ENCODE assay signal across 8 mouse cellular contexts in genomic region chrX:155262915-155263252, GRCm38 (mm10). TPM values are rescaled to one million over a fixed set of nuclear protein-coding genes. Genes with fewer than 3 reads are reported as not detected.
DNase-seq lines count a peak whose midpoint lies in the region; ATAC-seq and TF ChIP-seq lines count a peak whose summit lies in the region.

No protein-coding gene starts in this region.

- TF ChIP-seq CTCF in liver, adult 2 months (IDR thresholded peaks at IDR 0.05; ENCODE audit: low read depth, low read length): no peak

- peak overlapping the region; percentile 46 for H3K4me2 ChIP-seq in intestine, embryonic 14.5 days (ENCODE audit: low read length)
- H3K4me2 ChIP-seq in neural tube, embryonic 14.5 days (ENCODE audit: low read depth, low read length): peak overlapping the region; percentile 42

- H3K79me2 ChIP-seq in liver, adult 2 months (ENCODE audit: control insufficient read depth, insufficient read depth, low read length): no peaks in the 10 kb centered on the region

- peak overlapping the region; percentile 88; the same call in 1 of the 2 replicates for H3K9ac ChIP-seq in liver, adult 2 months (ENCODE audit: low read depth, low read length)
- H3K9ac ChIP-seq in intestine, embryonic 14.5 days (ENCODE audit: low read length): peak overlapping the region; percentile 56
- H3K9ac ChIP-seq in neural tube, embryonic 14.5 days (replicated peaks; ENCODE audit: low read depth, low read length): peak overlapping the region; percentile 58

- DNase-seq in liver, adult 2 months (ENCODE audit: extremely low read depth, low read depth, low spot score): no peak
- no peak for DNase-seq in liver
- DNase-seq in c-Kit-positive CD71-positive TER-119-positive erythroid progenitor cells, embryonic 14.5 days (ENCODE audit: low spot score): peak; percentile 13
- DNase-seq in intestine, embryonic 14.5 days (ENCODE audit: low spot score): no peak
- no peak for DNase-seq in adrenal gland, postnatal 25 days
- DNase-seq in left cerebral cortex, postnatal 10 days (ENCODE audit: extremely low spot score in 1 of 2, low spot score in 2 of 2): no peak
- DNase-seq in frontal cortex, postnatal 25 days (ENCODE audit: low spot score in 2 of 2): no peak

- ATAC-seq in intestine, embryonic 14.5 days (replicated peaks; ENCODE audit: low FRiP score, low TSS enrichment, low read depth): no peak
- no peak for ATAC-seq in neural tube, embryonic 14.5 days (ENCODE audit: low read depth)

- no peaks in the 10 kb centered on the region for H3K36me3 ChIP-seq in liver, adult 2 months (ENCODE audit: control insufficient read depth, insufficient read depth, low read length)
- no peaks in the 10 kb centered on the region for H3K36me3 ChIP-seq in intestine, embryonic 14.5 days (ENCODE audit: control insufficient read depth, insufficient read depth, low read length)
- no peaks in the 10 kb centered on the region for H3K36me3 ChIP-seq in neural tube, embryonic 14.5 days (ENCODE audit: control insufficient read depth, insufficient read depth, low read length)

- H3K27ac ChIP-seq in liver, adult 2 months (replicated peaks; ENCODE audit: insufficient read depth, low read depth, low read length): no peak overlapping the region
- no peak overlapping the region for H3K27ac ChIP-seq in intestine, embryonic 14.5 days (ENCODE audit: low read depth)
- H3K27ac ChIP-seq in neural tube, embryonic 14.5 days (ENCODE audit: low read depth, low read length): no peak overlapping the region

- H3K4me3 ChIP-seq in liver, adult 2 months (ENCODE audit: insufficient read depth, low read depth, low read length): peak overlapping the region; percentile 99
- peak overlapping the region; percentile 50 for H3K4me3 ChIP-seq in intestine, embryonic 14.5 days (ENCODE audit: low read depth, low read length)
- peak overlapping the region; percentile 49 for H3K4me3 ChIP-seq in neural tube, embryonic 14.5 days (ENCODE audit: low read depth, low read length)

- no peaks in the 10 kb centered on the region for H3K9me3 ChIP-seq in intestine, embryonic 14.5 days (ENCODE audit: control insufficient read depth, low read length)
- no peaks in the 10 kb centered on the region for H3K9me3 ChIP-seq in neural tube, embryonic 14.5 days (ENCODE audit: control insufficient read depth, low read length)

- no peak for TF ChIP-seq POLR2A in liver, adult 2 months (IDR thresholded peaks at IDR 0.05; ENCODE audit: extremely low read depth, insufficient read depth, low read length)

- no peaks in the 10 kb centered on the region for H3K4me1 ChIP-seq in liver, adult 2 months (ENCODE audit: control insufficient read depth, insufficient read depth, low read length)
- no peaks in the 10 kb centered on the region for H3K4me1 ChIP-seq in intestine, embryonic 14.5 days (replicated peaks; ENCODE audit: control insufficient read depth, insufficient read depth, low read length)
- no peaks in the 10 kb centered on the region for H3K4me1 ChIP-seq in neural tube, embryonic 14.5 days (ENCODE audit: control insufficient read depth, insufficient read depth, low read length)

- H3K27me3 ChIP-seq in liver, adult 2 months (ENCODE audit: control insufficient read depth, insufficient read depth, low read length): no peaks in the 10 kb centered on the region
- no peaks in the 10 kb centered on the region for H3K27me3 ChIP-seq in intestine, embryonic 14.5 days (replicated peaks; ENCODE audit: control insufficient read depth, insufficient read depth, low read length)
- no peaks in the 10 kb centered on the region for H3K27me3 ChIP-seq in neural tube, embryonic 14.5 days (ENCODE audit: control insufficient read depth, insufficient read depth, low read length)

- 43% methylated on average over 1 of the region's 1 CpGs for WGBS in liver, adult 2 months
- 32% methylated on average over 1 of the region's 1 CpGs for WGBS in intestine, embryonic 14.5 days
- WGBS in neural tube, embryonic 14.5 days: 64% methylated on average over 1 of the region's 1 CpGs

- intact Hi-C loops in left cerebral cortex, postnatal 10 days (cut with DNase I): no loop called here

RNA-seq across cellular contexts. Expression of gene Acot9, which starts 0.6 kb away (rescaled TPM):
- total RNA-seq in liver, adult 2 months (2014; rRNA removed): 6.5 and 7.3 TPM in 2 replicates
- polyA plus RNA-seq in liver, adult 2 months (2012; rRNA removed): 1.3 and 1.8 TPM in 2 replicates
- polyA plus RNA-seq in intestine, embryonic 14.5 days (2014; fragmentation: Nextera tagmentation; extraction: Ambion mirVana): 30.7 and 33.7 TPM in 2 replicates
- 48.5 and 49.4 TPM in 2 replicates for polyA plus RNA-seq in neural tube, embryonic 14.5 days (2014; fragmentation: Nextera tagmentation; extraction: Ambion mirVana)
- total RNA-seq in adrenal gland, postnatal 25 days (2021): 43.7 and 47.6 TPM in 2 replicates
- total RNA-seq in left cerebral cortex, postnatal 10 days (2021): 10 to 100 TPM; 33.6 to 33.8 TPM

RNA-seq across cellular contexts. Expression of gene Sat1, which starts 46.6 kb away (rescaled TPM):
- total RNA-seq in liver, adult 2 months (2014; rRNA removed): 95.3 and 113 TPM in 2 replicates
- polyA plus RNA-seq in liver, adult 2 months (2012; rRNA removed): 14.5 and 21.9 TPM in 2 replicates
- 182 and 187 TPM in 2 replicates for polyA plus RNA-seq in intestine, embryonic 14.5 days (2014; fragmentation: Nextera tagmentation; extraction: Ambion mirVana)
- 63.1 and 75.1 TPM in 2 replicates for polyA plus RNA-seq in neural tube, embryonic 14.5 days (2014; fragmentation: Nextera tagmentation; extraction: Ambion mirVana)
- 169 and 174 TPM in 2 replicates for total RNA-seq in adrenal gland, postnatal 25 days (2021)
- total RNA-seq in left cerebral cortex, postnatal 10 days (2021): 10 to 100 TPM; 52.4 to 57.1 TPM

Comparison
In these comparisons a context has a peak if more than half of its experiments do, and no peak if none do; other contexts are left out.
1. H3K4me3 ChIP-seq: peak in every context shown above with its lines; median percentile 99 in liver, adult 2 months; 50 in intestine, embryonic 14.5 days; 49 in neural tube, embryonic 14.5 days.